Mouse (Mus musculus): Measurements from ENCODE around the gene Pik3ap1. TPM values are rescaled to one million over a fixed set of nuclear protein-coding genes. Genes with fewer than 3 reads are reported as not detected.
"Not testable (repeated sequence)": the region's sequence is repeated elsewhere in the genome, so short reads cannot be mapped to it uniquely, and the experiment has no call there.

The Pik3ap1 gene
- polyA plus RNA-seq, 1 experiment = 4.0 TPM

GRCm38 (mm10) chr19:41332228-41332627, 52.7 kb downstream of the Pik3ap1 start:
- no peak for DNase-seq (ENCODE audit: low spot score)

DNA sequence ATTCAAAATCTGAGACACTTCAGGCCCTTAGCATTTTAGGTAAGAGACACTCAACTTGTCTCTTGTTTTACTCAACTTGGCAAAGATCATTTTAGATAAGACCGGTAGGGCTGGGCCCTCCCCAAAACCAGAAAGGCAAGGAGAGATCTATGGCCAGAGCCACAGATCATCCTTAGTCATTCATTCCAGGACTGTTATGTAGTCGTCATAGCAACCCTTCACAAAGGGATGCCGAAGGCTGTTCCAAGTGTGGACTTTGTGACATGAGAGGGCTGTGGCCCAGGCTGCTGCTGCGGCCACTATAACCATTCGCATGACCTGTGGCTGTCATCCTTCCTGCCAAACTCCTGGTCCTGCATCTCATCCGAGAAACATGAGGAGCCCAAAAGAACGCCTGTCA, 54.5 kb downstream of the Pik3ap1 start:
- DNase-seq (ENCODE audit: low spot score) = no peak

GRCm38 (mm10) chr19:41329961-41330360, 54.9 kb downstream of the Pik3ap1 start:
- DNase-seq (ENCODE audit: low spot score) = no peak

- DNase-seq (ENCODE audit: low spot score) = no peak
These were observed 56.2 kb downstream of the Pik3ap1 start for GRCm38 (mm10) chr19:41328743-41329142.

- no peak for DNase-seq (ENCODE audit: low spot score)
These were observed 61.1 kb downstream of the Pik3ap1 start for GRCm38 (mm10) chr19:41323813-41324212.

GRCm38 (mm10) chr19:41323125-41323524, 61.8 kb downstream of the Pik3ap1 start:
- DNase-seq (ENCODE audit: low spot score) = no peak

DNA sequence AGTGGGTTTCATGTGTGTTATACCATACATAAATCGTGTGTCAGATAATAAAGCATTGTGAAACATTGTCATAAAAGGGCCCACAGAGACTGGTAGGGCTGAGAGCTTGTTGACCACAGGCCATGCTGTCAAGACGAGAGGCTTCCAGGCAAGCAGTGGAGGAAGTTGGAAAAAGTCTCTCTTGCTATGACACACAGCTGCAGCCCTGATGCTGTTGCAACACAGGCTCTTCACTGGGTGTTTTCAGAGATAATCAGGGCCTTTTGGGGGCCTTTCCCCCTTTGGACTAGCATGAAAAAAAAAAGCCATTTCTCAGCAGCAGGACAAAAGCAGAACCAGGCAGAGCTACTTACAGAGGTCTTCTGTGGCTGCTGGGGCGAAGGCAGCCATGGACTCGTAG, 63.8 kb downstream of the Pik3ap1 start:
- no peak for DNase-seq (ENCODE audit: low spot score)

DNA sequence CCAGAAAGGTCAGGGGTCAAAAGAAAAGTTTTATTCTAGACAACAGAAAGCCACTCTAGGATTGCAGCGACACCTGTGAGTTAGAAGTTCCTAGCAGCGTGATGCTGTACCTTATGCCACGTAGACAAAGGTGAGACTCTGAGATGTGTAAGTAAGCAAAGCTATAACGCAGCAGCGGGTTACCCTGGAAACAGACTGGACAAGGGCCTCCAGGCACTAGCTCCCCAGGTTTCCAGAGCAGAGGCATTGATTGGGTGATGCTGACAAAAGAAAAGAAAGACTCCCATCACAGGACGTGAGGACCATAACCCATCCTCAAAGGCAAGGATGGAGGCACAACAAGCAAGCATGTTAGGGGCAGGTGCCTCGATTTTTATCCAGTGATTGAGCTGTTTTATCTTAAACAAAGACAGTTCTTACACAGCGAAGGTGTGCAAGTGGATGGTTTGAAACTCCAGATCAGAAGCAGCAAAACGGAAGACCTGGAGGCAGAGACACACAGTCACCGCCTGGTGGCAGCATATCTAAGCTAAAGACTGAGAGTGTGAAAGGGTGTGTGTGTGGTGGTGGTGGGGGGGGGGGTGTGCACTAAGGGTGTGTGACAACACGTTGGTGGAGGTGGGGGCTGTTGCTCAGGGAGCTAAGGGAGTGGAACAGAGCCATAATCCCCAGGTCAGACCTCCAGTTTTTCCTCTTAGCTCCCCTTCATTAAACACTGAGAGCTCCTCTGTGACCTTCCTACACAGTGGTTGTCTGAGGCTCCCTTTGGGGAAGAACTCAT, 67.4 kb downstream of the Pik3ap1 start:
- no peak for DNase-seq (ENCODE audit: low spot score)

- no peak for DNase-seq (ENCODE audit: low spot score)
These were observed 70.2 kb downstream of the Pik3ap1 start for GRCm38 (mm10) chr19:41314696-41315095.

DNA sequence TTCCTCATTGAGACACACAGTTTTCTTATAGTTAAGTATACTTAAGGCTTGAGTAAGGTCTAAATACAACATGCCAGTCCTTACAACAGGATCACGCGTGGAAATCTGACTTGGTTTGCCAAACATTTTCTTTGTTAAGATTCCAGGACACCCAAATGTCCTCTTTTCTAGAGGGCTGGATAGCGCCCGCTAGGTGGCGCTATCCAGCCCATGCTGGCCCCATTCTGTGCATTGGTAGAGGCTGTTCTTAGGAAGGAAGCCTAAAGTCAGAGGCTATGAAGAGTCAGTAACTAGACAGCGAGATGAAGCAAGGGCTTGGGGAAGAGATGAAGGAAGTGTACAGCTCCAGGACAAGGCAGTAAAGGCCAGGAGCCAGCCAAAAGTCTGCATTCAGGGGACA, 71.2 kb downstream of the Pik3ap1 start:
- no peak for DNase-seq (ENCODE audit: low spot score)

GRCm38 (mm10) chr19:41312587-41312986, 72.3 kb downstream of the Pik3ap1 start:
- DNase-seq (ENCODE audit: low spot score) = not testable (repeated sequence)

- no peak for DNase-seq (ENCODE audit: low spot score)
These were observed 72.9 kb downstream of the Pik3ap1 start for GRCm38 (mm10) chr19:41312027-41312426.

DNA sequence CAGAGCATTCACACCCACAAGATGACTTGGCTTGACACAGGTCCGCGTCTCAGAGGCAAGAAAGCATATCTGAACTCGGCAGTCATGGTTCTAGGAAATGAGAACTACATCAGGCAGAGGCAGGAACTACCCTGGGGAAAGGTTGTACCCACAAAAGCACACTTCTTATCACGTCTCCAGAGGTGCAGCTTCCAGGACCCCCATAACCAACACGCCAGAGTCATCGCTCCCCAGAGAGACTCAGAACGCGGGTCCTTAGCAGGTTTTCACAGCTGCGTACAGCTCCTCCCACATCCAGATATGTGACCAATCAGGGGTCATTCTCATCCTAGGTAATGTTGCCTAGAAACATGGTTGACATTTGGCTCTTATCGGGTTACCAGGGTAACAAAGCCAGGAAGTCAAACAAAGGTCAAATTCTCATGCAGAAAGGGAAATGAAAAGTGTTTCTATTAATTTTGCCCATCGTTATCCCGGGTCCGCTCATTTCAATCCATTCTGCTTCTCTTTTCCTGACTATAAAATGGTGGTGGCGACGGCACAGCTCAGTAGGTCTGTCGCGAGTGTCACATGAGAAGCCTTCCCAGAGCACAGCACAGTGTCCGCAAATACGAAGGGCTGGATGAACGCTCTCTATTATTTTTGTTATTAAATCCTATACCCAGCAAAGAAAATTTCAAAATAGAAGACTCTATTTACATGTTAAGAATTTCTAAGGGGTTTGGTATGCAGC, 73.8 kb downstream of the Pik3ap1 start:
- no peak for DNase-seq (ENCODE audit: low spot score)

- DNase-seq (ENCODE audit: low spot score) = no peak
These were observed 81.0 kb downstream of the Pik3ap1 start for GRCm38 (mm10) chr19:41303933-41304332.

GRCm38 (mm10) chr19:41303433-41303832, 81.5 kb downstream of the Pik3ap1 start:
- DNase-seq (ENCODE audit: low spot score) = no peak

DNA sequence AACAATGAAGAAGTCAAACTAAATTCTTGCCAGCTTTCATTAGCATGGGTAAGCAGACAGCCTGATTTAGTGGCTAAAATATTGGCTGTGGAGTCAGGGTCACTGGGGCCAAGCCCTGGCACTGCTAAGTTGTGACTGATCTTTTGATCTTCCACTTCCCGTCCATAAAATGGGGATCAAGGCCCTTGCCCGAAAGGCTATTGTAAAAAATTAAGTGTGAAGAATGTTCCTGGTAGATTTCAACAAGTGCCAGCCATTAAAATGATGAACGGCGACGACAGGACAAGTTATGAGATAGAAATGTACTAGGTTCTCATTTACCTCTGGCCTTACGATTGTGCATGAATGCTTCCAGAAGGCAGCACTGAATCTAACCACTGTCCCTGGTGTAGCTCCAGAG, 83.0 kb downstream of the Pik3ap1 start:
- no peak for DNase-seq (ENCODE audit: low spot score)

GRCm38 (mm10) chr19:41299446-41299845, 85.5 kb downstream of the Pik3ap1 start:
- no peak for DNase-seq (ENCODE audit: low spot score)

- no peak for DNase-seq (ENCODE audit: low spot score)
These were observed 93.8 kb downstream of the Pik3ap1 start for GRCm38 (mm10) chr19:41290952-41291619.

GRCm38 (mm10) chr19:41288568-41288967, 96.3 kb downstream of the Pik3ap1 start:
- no peak for DNase-seq (ENCODE audit: low spot score)

GRCm38 (mm10) chr19:41287224-41287623, 97.7 kb downstream of the Pik3ap1 start:
- DNase-seq (ENCODE audit: low spot score) = no peak

DNA sequence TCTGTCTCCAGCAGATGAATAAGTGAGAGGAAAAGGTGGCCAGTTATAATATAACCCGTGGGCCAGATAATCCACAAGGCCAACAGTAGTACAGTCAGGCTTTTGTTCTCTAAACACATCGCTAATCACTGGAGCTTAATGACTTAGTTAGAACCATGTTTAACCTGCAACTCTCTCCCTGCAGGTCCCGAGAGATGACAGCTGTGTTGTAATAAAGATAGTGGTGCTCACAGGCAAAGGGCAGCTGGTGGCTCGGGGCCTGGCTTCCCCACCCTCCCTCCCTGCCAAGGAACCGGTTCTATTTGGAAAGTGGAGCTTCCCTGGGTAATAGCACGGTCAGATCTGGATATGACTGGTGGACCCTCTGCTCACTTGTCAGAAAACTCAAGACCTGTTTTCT, 100.4 kb downstream of the Pik3ap1 start:
- no peak for DNase-seq (ENCODE audit: low spot score)

DNA sequence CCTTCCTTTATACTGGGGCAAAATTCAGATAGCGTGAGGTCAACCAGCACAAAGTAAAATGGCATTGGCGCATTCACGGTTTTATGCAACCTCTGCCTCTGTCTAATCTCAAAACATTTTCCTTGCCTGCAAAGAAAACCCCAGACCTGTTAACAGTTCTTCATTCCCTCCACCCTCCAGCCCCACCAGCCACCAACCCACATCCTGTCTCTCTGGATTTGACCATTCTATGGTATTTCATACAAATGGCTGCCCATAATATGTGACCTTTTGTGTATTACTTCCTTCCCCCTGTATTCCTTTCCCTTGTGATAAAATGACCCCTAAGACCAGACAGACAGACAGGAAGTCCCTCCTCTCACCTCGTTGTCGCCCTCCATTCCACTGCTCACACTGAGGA, 102.2 kb downstream of the Pik3ap1 start:
- DNase-seq (ENCODE audit: low spot score) = no peak

DNA sequence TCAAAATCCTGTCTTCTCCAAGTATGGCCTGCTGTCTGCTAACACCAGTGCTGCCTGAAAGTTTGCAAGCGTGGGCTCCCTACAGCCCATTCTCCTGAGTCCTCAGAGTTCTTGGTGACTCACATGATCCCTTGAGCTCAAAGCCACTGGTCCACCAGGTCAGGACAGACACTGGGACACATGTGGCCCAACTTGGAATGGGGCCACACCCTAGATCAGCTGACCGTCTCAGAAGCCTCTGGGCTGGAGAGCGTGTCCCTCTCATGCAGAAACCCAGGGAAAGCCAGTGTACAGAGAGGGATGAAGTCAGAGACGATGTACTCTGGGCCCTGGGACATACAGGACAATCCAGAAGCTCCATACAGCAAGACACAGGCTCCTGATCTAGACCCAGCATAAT, 102.7 kb downstream of the Pik3ap1 start:
- DNase-seq (ENCODE audit: low spot score) = no peak
